Comparison of ENCODE assay signal across 7 mouse cellular contexts in genomic region chr10:91181461-91182288, GRCm38 (mm10). TPM values are rescaled to one million over a fixed set of nuclear protein-coding genes. Genes with fewer than 3 reads are reported as not detected.
DNase-seq lines count a peak whose midpoint lies in the region; ATAC-seq lines count a peak whose summit lies in the region.

No protein-coding gene starts in this region.

- intact Hi-C loops in gastrocnemius, postnatal 36 days (cut with DNase I) = no loop called here
- intact Hi-C loops in left cerebral cortex, postnatal 25 days (cut with DNase I) = loop anchor here (1.0 kb wide), 1 partner anchor 10 kb away; no protein-coding TSS in a partner anchor

- peak; percentile 91 for ATAC-seq in intestine, embryonic 15.5 days

- H3K27me3 ChIP-seq in intestine, embryonic 15.5 days (replicated peaks) = no peaks in the 10 kb centered on the region
- H3K27me3 ChIP-seq in midbrain, embryonic 10.5 days (ENCODE audit: low read depth, poor library complexity, severe bottlenecking) = no peaks in the 10 kb centered on the region

- peak overlapping the region; percentile 49 for H3K4me3 ChIP-seq in intestine, embryonic 15.5 days (replicated peaks)
- peak overlapping the region; percentile 65 for H3K4me3 ChIP-seq in midbrain, embryonic 10.5 days

- H3K4me2 ChIP-seq in intestine, embryonic 15.5 days (replicated peaks) = peak overlapping the region; percentile 53

- H3K4me1 ChIP-seq in intestine, embryonic 15.5 days (replicated peaks) = peaks cover 11% of the 10 kb centered on the region; the same call in 1 of the 2 replicates
- peaks cover 28% of the 10 kb centered on the region for H3K4me1 ChIP-seq in midbrain, embryonic 10.5 days

- WGBS in intestine, embryonic 15.5 days = under 1% methylated on average over 69 of the region's 69 CpGs
- WGBS in midbrain, embryonic 10.5 days = under 1% methylated on average over 69 of the region's 69 CpGs

- H3K9me3 ChIP-seq in intestine, embryonic 15.5 days = no peaks in the 10 kb centered on the region
- no peaks in the 10 kb centered on the region for H3K9me3 ChIP-seq in midbrain, embryonic 10.5 days (replicated peaks)

- no peaks in the 10 kb centered on the region for H3K36me3 ChIP-seq in intestine, embryonic 15.5 days
- H3K36me3 ChIP-seq in midbrain, embryonic 10.5 days = 0 out of 2 replicates have a peak, but pooled peaks cover 2% of the 10 kb centered on the region

- DNase-seq in adrenal gland, adult 18-20 months (ENCODE audit: low spot score in 2 of 2) = peak; percentile 100
- peak; percentile 98 for DNase-seq in embryo, embryonic 11 days
- peak; percentile 99 to 100 for DNase-seq in gastrocnemius, postnatal 36 days
- peak; percentile 97 to 98 for DNase-seq in left cerebral cortex, postnatal 25 days (ENCODE audit: low spot score in 2 of 2)
- peak; percentile 99 for DNase-seq in midbrain, embryonic 10.5 days (ENCODE audit: low spot score)
- DNase-seq in right cerebral cortex, postnatal 4 days = peak; percentile 100

- H3K9ac ChIP-seq in intestine, embryonic 15.5 days = peak overlapping the region; percentile 66

- H3K27ac ChIP-seq in intestine, embryonic 15.5 days = peak overlapping the region; percentile 100
- peak overlapping the region; percentile 97 for H3K27ac ChIP-seq in midbrain, embryonic 10.5 days (replicated peaks)

RNA-seq across cellular contexts. Expression of gene Tmpo, which starts 0.6 kb away (rescaled TPM):
- 10 to 100 TPM; 80.3 to 89.6 TPM for total RNA-seq in adrenal gland, adult 18-20 months (2021)
- 10 to 100 TPM; 52.2 to 57.4 TPM for total RNA-seq in gastrocnemius, postnatal 36 days (2021)
- 165 and 209 TPM in 2 replicates for polyA plus RNA-seq in intestine, embryonic 15.5 days (2015; fragmentation: Nextera tagmentation; extraction: Ambion mirVana)
- 10 to 100 TPM; 39.7 to 41.5 TPM for total RNA-seq in left cerebral cortex, postnatal 25 days (2021)
- 272 and 275 TPM in 2 replicates for polyA plus RNA-seq in midbrain, embryonic 10.5 days (2016; fragmentation: Nextera tagmentation; extraction: Ambion mirVana)

RNA-seq across cellular contexts. Expression of gene Slc25a3, which starts 57.8 kb away (rescaled TPM):
- total RNA-seq in adrenal gland, adult 18-20 months (2021) = 1,000 to 10,000 TPM; 1,418 to 2,058 TPM
- total RNA-seq in gastrocnemius, postnatal 36 days (2021) = 1,000 to 10,000 TPM; 1,123 to 1,124 TPM
- 611 and 651 TPM in 2 replicates for polyA plus RNA-seq in intestine, embryonic 15.5 days (2015; fragmentation: Nextera tagmentation; extraction: Ambion mirVana)
- total RNA-seq in left cerebral cortex, postnatal 25 days (2021) = 100 to 1,000 TPM; 546 TPM
- 384 and 388 TPM in 2 replicates for polyA plus RNA-seq in midbrain, embryonic 10.5 days (2016; fragmentation: Nextera tagmentation; extraction: Ambion mirVana)

Comparison
In these comparisons a context has a peak if more than half of its experiments do, and no peak if none do; other contexts are left out.
1. Peak in every context shown above with its lines: DNase-seq, ATAC-seq, H3K4me3 ChIP-seq and H3K27ac ChIP-seq.